Mouse (Mus musculus) brain, embryonic 14.5 days (tissue): ENCODE measurements around the gene Als2. TPM values are rescaled to one million over a fixed set of nuclear protein-coding genes. Genes with fewer than 3 reads are reported as not detected.

ENCODE experiments used
- DNase-seq: peaks from one replicate; pipeline ENCODE4 v3.0.0-alpha.2; 2011; ENCODE audit warnings: low read depth
- CTCF ChIP-seq: fragments of 200-500 bp; IDR thresholded peaks from 2 replicates; pipeline ENCODE4 v1.5.1; 2012; ENCODE audit warnings: inconsistent platforms, mild to moderate bottlenecking, moderate library complexity, borderline replicate concordance; ENCODE audit not compliant: insufficient read depth, insufficient read length; ENCODE audit errors: extremely low read depth
- POLR2A ChIP-seq: fragments of 200-500 bp; IDR thresholded peaks from 2 replicates; pipeline ENCODE4 v1.6.1; 2012; ENCODE audit warnings: mild to moderate bottlenecking, inconsistent platforms, borderline replicate concordance; ENCODE audit not compliant: poor library complexity, insufficient read depth, insufficient read length, severe bottlenecking; ENCODE audit errors: extremely low read depth
- polyA plus RNA-seq: library from polyadenylated mRNA; depleted of rRNA; stranded (reverse); fragments of >200 nt; gene quantifications from 2 replicates; pipeline ENCODE4 v1.2.3, GENCODE M21; 2012; rRNA removed

The Als2 gene
- polyA plus RNA-seq, 1 experiment: 20.4 TPM

DNA sequence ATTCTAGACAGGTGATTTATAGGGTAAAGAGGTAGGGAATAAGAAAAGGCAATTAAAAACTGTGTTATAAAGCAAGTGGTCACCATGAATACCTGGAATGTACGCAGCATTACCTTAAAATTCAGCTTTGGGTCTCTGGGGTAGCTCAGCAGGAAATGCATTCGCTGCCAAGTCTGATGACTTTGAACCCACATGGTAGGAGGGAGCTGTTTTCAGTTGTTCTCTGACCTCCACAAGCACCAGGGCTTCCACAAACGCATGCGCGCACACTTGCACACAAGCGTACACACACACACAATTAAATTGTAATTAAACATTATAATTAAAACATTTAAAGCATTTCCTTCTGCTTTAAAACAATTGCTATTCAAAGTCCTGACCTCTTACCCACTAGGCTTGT lies 76.2 kb downstream of the Als2 start:
- TF ChIP-seq POLR2A: no peak
- TF ChIP-seq CTCF: no peak
- DNase-seq: no peak

DNA sequence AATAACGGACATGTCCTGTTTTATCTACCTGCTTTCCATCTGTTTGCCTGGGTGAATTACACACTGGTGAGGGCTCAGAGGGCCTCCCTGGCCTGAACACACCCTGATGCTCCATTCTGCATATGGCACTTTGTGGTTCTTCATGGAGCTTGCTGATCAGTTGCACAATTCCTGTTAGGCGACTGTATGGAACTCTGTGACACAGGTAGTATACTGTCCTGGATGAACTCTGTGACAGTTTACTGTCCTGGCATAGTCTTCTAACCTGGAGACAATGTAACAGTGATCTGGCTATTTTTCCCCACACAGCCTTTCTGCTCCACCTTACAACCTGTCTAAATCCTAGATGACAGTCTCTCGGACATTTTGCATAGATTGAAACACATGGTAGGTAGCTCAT lies 77.9 kb downstream of the Als2 start:
- DNase-seq: no peak

DNA sequence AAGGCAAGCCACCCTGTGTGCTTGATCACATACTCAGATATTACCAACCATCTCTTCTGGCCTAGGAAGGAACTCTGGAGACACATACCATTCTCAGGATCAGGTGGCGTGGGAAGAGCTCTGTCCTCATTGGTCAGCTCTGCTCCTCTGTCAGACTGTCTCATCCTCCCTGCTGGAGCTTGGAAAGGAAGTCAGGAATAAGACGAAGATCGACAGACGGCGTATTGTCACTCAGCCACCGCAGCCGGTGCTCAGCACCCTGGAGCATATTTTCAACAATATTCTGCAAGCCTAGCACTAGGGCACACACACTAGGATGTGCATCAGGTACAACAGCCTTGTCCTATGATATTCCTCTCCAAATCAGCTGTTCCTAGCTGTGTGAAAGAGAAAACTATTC lies 78.5 kb downstream of the Als2 start:
- DNase-seq: no peak
- TF ChIP-seq CTCF (no peak), POLR2A (no peak)

More for the DNA sequence above, 77.9 kb downstream of the Als2 start:
- TF ChIP-seq POLR2A (no peak), CTCF (no peak)

DNA sequence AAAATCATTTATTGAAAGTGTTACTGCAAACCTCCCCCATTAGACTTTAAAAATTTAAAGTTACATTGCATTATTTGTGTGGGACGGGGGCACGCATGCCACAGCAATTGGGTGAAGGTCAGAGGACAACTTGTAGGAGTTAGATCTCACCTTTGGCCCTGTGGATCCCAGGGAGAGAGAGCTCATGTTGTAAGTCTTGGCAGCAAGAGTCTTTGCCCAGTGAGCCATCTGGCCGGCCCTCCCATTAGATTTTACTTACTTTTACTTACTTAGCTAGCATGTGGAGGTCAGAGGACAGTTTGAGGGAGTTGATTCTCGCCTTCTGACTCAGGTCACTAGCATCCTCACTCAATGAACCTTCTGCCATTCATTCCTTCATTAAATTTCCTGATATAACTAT lies 79.2 kb downstream of the Als2 start:
- DNase-seq: no peak
- TF ChIP-seq CTCF: no peak
- no peak for TF ChIP-seq POLR2A

DNA sequence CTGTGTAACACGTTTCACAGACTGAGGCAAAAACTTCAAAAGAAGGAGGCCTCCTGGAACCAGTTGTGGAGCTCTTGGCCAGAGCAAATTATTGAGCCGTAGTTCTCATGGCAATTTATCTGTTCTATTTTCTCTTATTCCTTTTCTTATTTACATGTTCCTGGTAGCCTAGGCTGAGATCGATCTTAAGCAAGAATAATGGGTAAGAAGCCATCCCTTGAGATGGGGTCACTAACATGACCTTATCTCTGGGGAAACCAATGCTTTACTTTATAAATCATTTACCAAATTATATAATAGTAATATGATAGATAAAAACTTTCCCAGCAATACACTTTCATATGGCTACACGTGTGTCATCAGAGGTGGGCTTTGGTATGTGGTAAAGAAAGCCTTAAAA lies 84.7 kb downstream of the Als2 start:
- no peak for DNase-seq
- no peak for TF ChIP-seq POLR2A
- TF ChIP-seq CTCF: no peak

DNA sequence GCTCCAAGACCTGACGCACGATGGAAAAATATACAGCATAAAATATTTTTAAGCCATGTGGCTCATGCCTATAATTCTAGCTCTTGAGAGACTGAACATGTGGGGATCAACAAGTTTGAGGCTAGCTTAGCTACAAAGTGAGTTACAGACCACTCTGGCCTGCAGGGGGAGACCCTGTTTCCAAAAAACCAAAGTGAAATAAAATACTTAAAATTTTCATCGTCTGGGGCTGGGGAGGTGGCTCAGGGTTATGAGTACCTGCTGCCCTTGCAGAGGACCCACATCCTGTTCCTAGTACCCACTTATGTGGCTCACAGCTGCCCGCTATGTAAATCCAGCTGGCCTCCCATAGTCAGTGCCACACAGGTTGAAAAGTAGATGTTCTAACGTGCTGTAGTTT lies 86.5 kb downstream of the Als2 start:
- TF ChIP-seq CTCF (no peak), POLR2A (no peak)
- no peak for DNase-seq

DNA sequence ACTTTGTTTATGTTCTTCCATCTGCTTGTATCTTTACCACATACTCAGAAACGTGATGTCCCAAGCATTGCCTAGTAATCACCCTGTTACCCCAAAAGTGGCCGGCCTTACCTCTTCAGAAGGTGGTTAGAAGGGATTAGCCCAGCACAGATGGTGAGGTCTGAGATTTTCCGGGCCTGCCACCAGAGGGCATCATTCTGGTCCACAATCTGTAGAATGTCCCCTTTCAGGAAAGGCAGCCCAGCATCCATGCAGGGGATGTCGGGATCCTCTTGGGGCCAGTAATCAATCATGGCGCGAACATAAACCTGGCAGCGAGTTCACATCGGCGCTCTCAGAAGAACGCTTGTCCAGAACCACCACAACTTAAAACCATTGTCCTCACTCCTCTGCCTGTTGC lies 92.5 kb downstream of the Als2 start:
- TF ChIP-seq CTCF: peak; percentile 44; the same call in 1 of the 2 replicates
- TF ChIP-seq POLR2A: no peak
- DNase-seq: peak; percentile 6

DNA sequence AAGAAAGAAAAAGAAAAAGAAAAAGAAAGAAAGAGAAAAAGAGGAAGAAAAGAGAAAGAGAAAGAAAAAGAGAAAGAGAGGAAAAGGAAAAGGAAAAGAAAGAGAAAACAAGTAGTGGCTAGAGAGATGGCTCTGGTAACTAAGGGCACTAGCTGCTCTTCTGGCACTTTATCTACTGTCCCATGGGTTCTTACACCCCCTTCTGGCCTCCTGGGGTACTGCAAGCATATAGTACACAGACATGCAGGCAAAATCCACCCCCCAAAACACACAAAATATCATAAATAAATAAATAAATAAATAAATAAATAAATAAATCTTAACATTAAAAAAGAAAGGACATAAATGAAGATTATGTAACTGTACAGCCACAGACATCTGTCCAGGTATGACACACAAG lies 94.2 kb downstream of the Als2 start:
- TF ChIP-seq POLR2A (no peak), CTCF (peak; percentile 60; the same call in 1 of the 2 replicates)
- peak; percentile 53 for DNase-seq

DNA sequence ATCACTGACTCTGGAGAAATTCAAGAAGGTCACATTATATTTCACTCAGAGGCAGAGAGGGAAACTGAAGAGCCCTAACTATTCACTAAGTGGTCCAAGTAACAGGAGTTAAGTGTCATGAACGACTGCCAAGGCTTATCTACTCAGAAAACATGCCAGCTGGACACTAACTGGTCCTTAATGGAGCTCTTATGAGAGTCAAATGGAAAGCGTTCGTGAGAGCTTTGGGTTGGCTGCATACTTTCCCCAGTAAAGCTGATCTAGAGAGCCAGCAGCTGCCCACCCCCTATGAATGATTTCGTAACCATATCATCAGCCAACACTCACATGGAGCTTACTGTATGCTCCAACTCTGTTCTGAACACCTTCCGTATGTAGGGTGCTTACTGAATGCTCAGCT lies 102.6 kb downstream of the Als2 start:
- no peak for DNase-seq
- TF ChIP-seq CTCF: no peak
- no peak for TF ChIP-seq POLR2A

DNA sequence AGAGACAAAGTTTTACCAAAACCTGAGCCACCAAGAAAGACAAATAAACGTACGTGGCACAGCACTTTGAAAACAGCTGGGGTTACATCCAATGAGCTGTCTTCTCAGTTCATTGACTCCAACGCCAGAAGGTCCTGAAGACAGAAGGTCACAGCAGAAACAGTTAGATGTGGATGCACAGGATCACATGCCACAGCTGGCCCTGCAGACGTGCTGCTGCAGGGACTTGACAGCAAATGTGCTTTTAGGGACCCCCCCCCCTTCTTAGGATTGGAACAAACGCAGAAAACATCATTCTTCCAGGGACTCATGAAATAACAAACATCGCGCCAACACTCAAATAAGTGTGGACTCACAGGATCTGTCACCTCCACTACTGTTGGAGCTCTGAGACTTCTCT lies 108.2 kb downstream of the Als2 start:
- DNase-seq: no peak
- TF ChIP-seq POLR2A: no peak
- no peak for TF ChIP-seq CTCF

DNA sequence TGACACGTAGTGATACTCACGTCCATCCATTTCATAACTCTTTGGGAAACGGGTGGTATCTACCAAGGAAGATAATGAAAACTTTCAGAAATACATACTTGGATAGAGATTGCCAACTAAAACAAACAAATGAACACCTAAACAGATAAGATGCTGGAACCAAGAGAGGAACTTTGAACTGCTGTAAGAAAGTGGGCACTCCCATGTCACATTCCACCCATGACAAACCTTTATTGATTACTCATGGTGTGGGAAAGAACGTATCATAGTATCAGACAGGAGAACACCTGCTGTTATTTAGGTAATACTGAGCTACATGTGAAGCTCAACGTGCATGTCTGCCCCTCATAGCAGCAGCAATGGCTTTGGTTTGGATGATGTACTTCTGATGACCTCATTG lies 111.5 kb downstream of the Als2 start:
- no peak for TF ChIP-seq CTCF
- no peak for DNase-seq

DNA sequence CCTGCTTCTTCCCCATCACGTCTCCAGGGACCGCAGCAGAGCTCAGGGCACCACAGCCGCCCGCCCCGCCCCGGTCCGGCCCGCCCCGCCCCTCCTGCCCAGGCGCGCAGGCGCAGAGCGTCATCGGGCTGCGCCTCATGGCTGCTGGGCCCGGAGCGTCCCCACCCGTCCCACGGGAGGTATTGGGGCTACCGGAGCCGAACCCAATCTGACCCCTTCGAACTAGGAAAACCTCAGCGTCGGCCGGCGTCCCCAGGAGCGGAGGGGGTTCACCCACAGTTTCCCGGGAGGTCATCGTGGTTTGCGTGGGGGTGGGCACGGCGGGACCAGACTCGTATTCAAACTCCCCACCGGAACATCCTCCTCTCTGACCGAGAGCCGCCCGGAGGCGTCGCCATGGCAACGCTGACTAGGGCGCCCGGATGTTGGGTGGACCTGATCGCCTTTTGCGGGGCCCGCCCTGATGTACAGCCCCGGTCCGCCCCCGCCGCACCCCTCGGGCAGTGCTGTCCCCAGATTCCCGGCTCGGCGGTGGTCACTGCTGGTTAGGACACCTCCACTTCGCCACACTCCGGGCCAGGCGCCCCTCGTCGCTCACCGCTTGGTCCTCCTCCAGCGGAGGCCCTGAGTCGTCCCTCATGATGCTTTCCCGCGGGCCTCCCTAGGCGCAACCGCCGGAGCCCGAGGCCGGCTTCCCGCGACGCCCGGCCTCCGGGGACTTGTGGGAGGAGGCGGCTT lies 117.1 kb downstream of the Als2 start, which contains the start of gene Tmem237:
Gene Tmem237, minus strand, starts transcription at position 689 of the 738 bp plus-strand sequence.
- DNase-seq: peak; percentile 97
- TF ChIP-seq POLR2A: peak; percentile 50; the same call in 1 of the 2 replicates
- TF ChIP-seq CTCF: no peak

Other genes with a start within 250 kb of the Als2 start
- 0.03 and 0.06 TPM in 2 replicates for gene C2cd6, start 142.3 kb downstream of the Als2 start, polyA plus RNA-seq
- gene Tmem237, start 116.8 kb downstream of the Als2 start, polyA plus RNA-seq: 30.8 and 34.0 TPM in 2 replicates
- gene Mpp4, start 73.8 kb downstream of the Als2 start, polyA plus RNA-seq: 2.2 and 3.0 TPM in 2 replicates
- 0.30 and 0.41 TPM in 2 replicates for gene Cdk15, start 19.7 kb upstream of the Als2 start, polyA plus RNA-seq
- gene Fzd7, start 245.2 kb upstream of the Als2 start, polyA plus RNA-seq: 8.3 and 10.7 TPM in 2 replicates